Mouse (Mus musculus) neural tube, embryonic 13.5 days (tissue): ENCODE data around the gene Gnmt. TPM values are rescaled to one million over a fixed set of nuclear protein-coding genes. Genes with fewer than 3 reads are reported as not detected.
"Not testable (repeated sequence)": the region's sequence is repeated elsewhere in the genome, so short reads cannot be mapped to it uniquely, and the experiment has no call there.

Experiments
- ATAC-seq: fragments of 200-750 bp; cut with Nextera tagmentation; 2 replicates; pipeline ENCODE4 v1.8.0; 2017; ENCODE audit warnings: low read depth, mild to moderate bottlenecking, moderate TSS enrichment, moderate library complexity
- H3K27ac ChIP-seq: fragments of 300-500 bp; sonication (generic); replicated peaks from 2 replicates; pipeline ENCODE4 v1.5.1; 2015; ENCODE audit warnings: moderate library complexity, mild to moderate bottlenecking, inconsistent platforms
- H3K27me3 ChIP-seq: fragments of 300-500 bp; sonication (generic); 2 replicates; pipeline ENCODE4 v1.6.1; 2015; ENCODE audit warnings: mild to moderate bottlenecking, inconsistent platforms
- H3K36me3 ChIP-seq: fragments of 300-500 bp; sonication (generic); 2 replicates; pipeline ENCODE4 v1.6.1; 2015; ENCODE audit warnings: mild to moderate bottlenecking, inconsistent platforms
- H3K4me1 ChIP-seq: fragments of 300-500 bp; sonication (generic); replicated peaks from 2 replicates; pipeline ENCODE4 v1.6.1; 2015; ENCODE audit warnings: inconsistent platforms
- H3K4me2 ChIP-seq: fragments of 300-500 bp; sonication (generic); 2 replicates; pipeline ENCODE4 v1.6.1; 2015; ENCODE audit warnings: inconsistent platforms, mild to moderate bottlenecking, moderate library complexity
- H3K4me3 ChIP-seq: fragments of 300-500 bp; sonication (generic); 2 replicates; pipeline ENCODE4 v1.5.1; 2015; ENCODE audit warnings: mild to moderate bottlenecking, inconsistent platforms
- H3K9ac ChIP-seq: fragments of 300-500 bp; sonication (generic); 2 replicates; pipeline ENCODE4 v1.6.1; 2015; ENCODE audit warnings: moderate library complexity, mild to moderate bottlenecking, inconsistent platforms
- H3K9me3 ChIP-seq: fragments of 300-500 bp; sonication (generic); 2 replicates; pipeline ENCODE4 v1.6.1; 2016; ENCODE audit warnings: inconsistent platforms
- WGBS: fragments of 180-500 bp; shearing (Covaris S2); methylation state at CpG from one replicate; pipeline ENCODE4 v1.1.7; 2015; 5-methylcytosine and 5-hydroxymethylcytosine counted together
- polyA plus RNA-seq: library from polyadenylated mRNA; unstranded; fragments of >200 nt; fragmentation: Nextera tagmentation; extraction: Ambion mirVana; gene quantifications from 2 replicates; pipeline ENCODE4 v1.2.1, GENCODE M21; 2015

Gene Gnmt
- 1.1 and 1.8 TPM in 2 replicates for polyA plus RNA-seq

DNA sequence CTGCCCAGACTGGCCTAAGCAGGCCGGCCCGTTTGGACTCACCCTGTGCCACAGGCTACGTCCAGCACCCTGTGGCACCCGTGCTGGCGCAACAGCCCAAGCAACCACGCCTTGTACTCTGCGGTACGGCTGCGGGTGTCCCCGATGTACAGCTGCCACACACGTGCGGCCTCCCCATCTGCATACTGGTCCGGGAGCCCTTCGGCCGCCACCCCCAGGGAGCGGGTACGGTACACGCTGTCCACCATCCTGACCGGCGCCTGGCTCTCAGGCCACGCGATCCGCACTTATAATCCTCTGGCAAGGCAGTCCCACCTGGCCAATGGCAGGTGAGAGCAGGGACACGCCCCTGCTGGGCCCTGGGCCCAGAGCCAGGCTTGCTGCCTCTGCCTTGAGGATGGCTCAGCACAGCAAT is at the start of gene Gnmt:
TSS of gene Gnmt (minus strand) at position 265 of the 415 bp plus-strand sequence.
- peaks cover 22% of the 10 kb centered on the region for H3K36me3 ChIP-seq
- peak within 1 kb of the TSS; percentile 21; the same call in 1 of the 2 replicates for H3K4me2 ChIP-seq
- H3K4me1 ChIP-seq, result no peaks in the 10 kb centered on the region; the same call in 1 of the 2 replicates
- H3K9me3 ChIP-seq, result no peaks in the 10 kb centered on the region
- no peak within 1 kb of the TSS for H3K4me3 ChIP-seq
- WGBS, result 24% methylated on average over 24 of the region's 24 CpGs
- H3K9ac ChIP-seq, result peak within 1 kb of the TSS; percentile 51
- H3K27ac ChIP-seq, result no peak within 1 kb of the TSS
- no peak for ATAC-seq
- H3K27me3 ChIP-seq, result peaks cover 19% of the 10 kb centered on the region

DNA sequence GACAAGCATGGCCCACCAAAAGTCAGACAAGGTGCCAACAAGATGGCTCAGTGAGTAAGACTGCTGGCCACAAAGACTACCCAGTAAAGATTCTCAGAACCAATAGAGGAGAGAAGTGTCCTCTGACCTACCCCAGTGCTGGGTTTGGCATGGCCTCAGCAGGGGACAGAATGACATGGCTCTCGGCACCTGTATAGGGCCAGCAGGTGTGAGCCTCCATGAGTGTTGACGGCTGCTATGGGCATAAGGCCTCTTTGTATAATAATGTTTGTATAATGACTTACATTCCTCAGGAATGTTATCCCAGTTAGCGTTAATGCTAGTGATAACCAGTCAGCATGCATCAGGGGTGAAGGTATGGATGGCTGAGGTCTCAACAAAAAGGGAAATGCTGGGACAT is 47.1 kb upstream of the Gnmt start:
- peaks cover 69% of the 10 kb centered on the region for H3K36me3 ChIP-seq
- WGBS, result 89% methylated on average over 3 of the region's 3 CpGs
- no peak overlapping the region for H3K9ac ChIP-seq
- no peak overlapping the region for H3K4me2 ChIP-seq
- no peak overlapping the region for H3K4me3 ChIP-seq
- no peak for ATAC-seq
- H3K4me1 ChIP-seq, result peaks cover 31% of the 10 kb centered on the region
- H3K27me3 ChIP-seq, result no peaks in the 10 kb centered on the region
- no peaks in the 10 kb centered on the region for H3K9me3 ChIP-seq
- H3K27ac ChIP-seq, result no peak overlapping the region

DNA sequence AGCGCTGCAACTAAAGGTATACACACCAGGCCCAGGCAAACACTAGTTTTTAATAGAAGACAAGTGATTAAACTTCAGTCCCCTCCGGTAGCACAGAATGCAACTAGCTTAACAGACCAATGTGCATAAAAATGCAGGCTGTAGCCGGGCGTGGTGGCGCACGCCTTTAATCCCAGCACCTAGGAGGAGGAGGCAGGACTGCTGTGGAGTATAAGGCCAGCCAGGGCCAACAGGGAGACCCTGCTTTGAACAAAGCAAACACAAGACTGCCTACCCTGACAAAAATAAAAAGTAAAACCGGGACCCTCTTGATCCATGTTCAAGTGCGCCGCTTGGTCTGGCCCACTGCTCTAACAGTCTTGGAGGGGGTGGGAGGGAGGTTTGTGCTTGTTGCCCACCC is 46.1 kb upstream of the Gnmt start:
- Histone ChIP-seq H3K9me3 (no peaks in the 10 kb centered on the region), H3K27ac (no peak overlapping the region), H3K27me3 (no peaks in the 10 kb centered on the region), H3K4me3 (no peak overlapping the region), H3K9ac (no peak overlapping the region), H3K4me2 (no peak overlapping the region), H3K4me1 (peaks cover 22% of the 10 kb centered on the region), H3K36me3 (peaks cover 62% of the 10 kb centered on the region)
- 95% methylated on average over 9 of the region's 9 CpGs for WGBS
- no peak for ATAC-seq

DNA sequence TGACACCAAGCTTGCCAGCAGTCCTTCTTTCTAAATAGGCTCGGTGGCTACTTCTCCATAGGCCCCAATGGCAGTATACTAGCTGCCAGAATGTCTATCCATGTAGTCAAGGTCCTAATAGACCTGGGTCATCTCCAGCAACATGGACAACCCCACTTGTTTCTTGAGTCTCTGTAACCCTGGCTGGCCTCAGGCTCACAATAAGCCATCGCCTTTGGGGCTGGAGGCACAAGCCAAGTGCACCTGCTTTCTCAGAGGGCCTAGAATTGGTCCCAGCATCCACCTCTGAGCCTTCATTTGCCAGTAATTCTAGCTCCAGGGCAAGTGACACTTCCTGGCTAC is 45.1 kb upstream of the Gnmt start:
- peak overlapping the region; percentile 80 for H3K4me2 ChIP-seq
- H3K27me3 ChIP-seq, result no peaks in the 10 kb centered on the region
- 43% methylated on average over 2 of the region's 2 CpGs for WGBS
- ATAC-seq, result no peak
- H3K9me3 ChIP-seq, result no peaks in the 10 kb centered on the region
- H3K27ac ChIP-seq, result no peak overlapping the region; the same call in 1 of the 2 replicates
- peaks cover 22% of the 10 kb centered on the region for H3K4me1 ChIP-seq
- H3K4me3 ChIP-seq, result no peak overlapping the region
- peaks cover 52% of the 10 kb centered on the region for H3K36me3 ChIP-seq
- H3K9ac ChIP-seq, result peak overlapping the region; percentile 88; the same call in 1 of the 2 replicates

DNA sequence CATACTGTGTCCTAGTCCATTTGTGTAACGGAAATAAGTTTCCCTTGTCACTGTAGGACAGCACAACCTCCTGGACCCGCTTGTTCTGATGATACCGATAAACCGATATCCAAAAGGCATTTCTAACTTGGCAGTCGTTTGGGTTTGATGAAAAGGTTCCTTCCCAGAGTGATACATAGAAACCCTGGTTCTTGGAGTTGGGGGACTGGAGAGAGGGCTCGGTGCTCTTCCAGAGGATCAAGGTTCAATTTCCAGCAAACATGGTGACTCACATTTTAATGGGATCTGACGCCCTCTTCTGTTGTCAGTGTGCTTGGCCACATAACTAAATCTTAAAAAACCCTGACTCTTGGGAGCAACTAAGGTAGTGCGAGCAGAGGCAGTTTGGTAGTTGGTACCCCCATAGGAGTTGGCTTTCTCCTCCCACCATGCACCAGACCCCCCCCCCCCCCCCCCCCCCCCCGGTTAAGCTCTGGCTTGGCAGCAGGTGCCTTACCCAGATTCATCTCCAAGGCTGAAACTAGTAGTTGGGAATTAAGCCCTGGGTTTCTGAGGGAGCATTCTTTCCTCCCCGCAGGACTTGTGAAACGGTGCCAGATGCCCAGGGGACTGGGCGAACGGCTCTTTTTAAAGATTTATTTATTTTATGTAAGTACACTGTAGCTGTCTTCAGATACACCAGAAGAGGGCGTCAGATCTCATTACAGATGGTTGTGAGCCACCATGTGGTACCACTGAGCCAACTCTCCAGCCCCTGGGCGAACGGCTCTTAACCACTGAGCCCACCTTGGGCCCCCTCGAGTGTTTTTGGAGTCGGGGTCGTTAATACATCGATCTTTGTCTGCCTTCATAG is 44.5 kb upstream of the Gnmt start:
- Histone ChIP-seq H3K27me3 (no peaks in the 10 kb centered on the region), H3K4me2 (peak overlapping the region; percentile 80), H3K9me3 (no peaks in the 10 kb centered on the region), H3K4me3 (peak overlapping the region; percentile 92), H3K27ac (peak overlapping the region; percentile 80; the same call in 1 of the 2 replicates), H3K4me1 (peaks cover 22% of the 10 kb centered on the region), H3K9ac (peak overlapping the region; percentile 88), H3K36me3 (peaks cover 46% of the 10 kb centered on the region)
- ATAC-seq, result no peak
- WGBS, result 9% methylated on average over 19 of the region's 20 CpGs

DNA sequence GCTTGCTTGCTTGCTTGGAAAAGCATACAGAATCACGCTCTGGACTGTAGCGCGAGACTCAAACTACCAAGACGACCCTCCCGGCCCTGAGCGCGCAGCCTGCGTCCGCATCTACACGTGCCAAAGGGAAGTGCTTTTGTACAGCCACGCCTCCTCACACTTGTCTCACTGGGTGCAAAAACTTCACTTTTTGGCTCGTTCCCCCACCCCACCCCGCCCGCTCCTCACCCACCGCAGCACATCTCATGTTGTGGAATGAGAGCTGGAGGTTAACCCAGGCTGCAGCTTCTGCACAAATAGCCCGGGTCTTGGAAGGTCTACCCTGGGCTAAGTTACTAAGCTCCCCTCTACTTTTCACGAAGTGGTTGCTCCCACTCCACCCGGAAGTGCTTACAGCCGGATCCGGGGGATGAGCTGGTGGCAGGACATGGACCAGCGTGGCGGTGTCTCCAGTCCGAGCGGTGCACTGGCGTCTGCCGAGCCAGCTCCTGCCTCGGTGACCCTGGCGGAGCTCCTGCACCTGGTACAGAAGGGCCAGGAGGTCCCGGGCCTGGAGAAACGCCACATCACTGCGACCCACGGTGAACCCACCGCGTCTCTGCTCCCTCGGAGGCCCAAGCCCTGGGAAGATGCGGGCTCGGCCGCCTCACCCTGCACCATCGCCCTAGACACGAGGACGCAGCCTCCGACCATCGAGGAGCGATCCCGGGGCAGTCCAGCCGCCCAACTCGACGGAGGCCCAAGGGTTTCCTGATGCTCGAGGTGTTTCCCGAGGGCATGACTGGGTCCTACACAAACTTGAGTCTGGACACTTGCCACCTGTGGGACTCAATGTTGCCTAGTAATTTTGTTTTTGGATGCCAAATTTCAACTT is 43.7 kb upstream of the Gnmt start, which contains the start of gene 2310039H08Rik:
TSS of gene 2310039H08Rik (plus strand) at position 232 of the 874 bp plus-strand sequence.
- peak within 1 kb of the TSS; percentile 88 for H3K9ac ChIP-seq

DNA sequence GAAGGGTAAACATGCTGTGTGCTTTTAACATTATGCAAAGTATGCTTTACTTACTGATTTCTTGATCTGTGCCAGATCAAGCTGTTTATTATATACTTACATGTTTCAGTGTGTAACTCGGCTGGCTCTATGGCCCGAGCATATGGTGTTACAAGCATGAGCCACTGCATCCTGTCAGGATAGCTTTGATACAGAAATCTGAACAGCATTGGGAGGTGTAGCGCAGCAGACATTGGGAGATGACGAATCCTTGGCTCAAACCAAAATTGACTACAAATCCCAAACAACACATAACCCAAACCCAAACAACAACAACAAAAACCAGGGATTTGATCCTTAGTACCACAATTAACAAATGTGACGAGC is 43.1 kb upstream of the Gnmt start:
- Histone ChIP-seq H3K4me2 (peak overlapping the region; percentile 80), H3K4me1 (peaks cover 22% of the 10 kb centered on the region), H3K27me3 (no peaks in the 10 kb centered on the region), H3K9ac (peak overlapping the region; percentile 88), H3K4me3 (peak overlapping the region; percentile 92), H3K9me3 (no peaks in the 10 kb centered on the region), H3K27ac (peak overlapping the region; percentile 80), H3K36me3 (peaks cover 31% of the 10 kb centered on the region)
- 14% methylated on average over 5 of the region's 5 CpGs for WGBS
- peak; percentile 41 for ATAC-seq

More for the DNA sequence above, 43.7 kb upstream of the Gnmt start, which contains the start of gene 2310039H08Rik:
- no peaks in the 10 kb centered on the region for H3K27me3 ChIP-seq
- H3K4me2 ChIP-seq, result peak within 1 kb of the TSS; percentile 80
- peaks cover 22% of the 10 kb centered on the region for H3K4me1 ChIP-seq
- peak; percentile 93 for ATAC-seq
- H3K4me3 ChIP-seq, result peak within 1 kb of the TSS; percentile 92
- no peaks in the 10 kb centered on the region for H3K9me3 ChIP-seq
- peaks cover 37% of the 10 kb centered on the region for H3K36me3 ChIP-seq
- WGBS, result under 1% methylated on average over 50 of the region's 50 CpGs
- peak within 1 kb of the TSS; percentile 80 for H3K27ac ChIP-seq

DNA sequence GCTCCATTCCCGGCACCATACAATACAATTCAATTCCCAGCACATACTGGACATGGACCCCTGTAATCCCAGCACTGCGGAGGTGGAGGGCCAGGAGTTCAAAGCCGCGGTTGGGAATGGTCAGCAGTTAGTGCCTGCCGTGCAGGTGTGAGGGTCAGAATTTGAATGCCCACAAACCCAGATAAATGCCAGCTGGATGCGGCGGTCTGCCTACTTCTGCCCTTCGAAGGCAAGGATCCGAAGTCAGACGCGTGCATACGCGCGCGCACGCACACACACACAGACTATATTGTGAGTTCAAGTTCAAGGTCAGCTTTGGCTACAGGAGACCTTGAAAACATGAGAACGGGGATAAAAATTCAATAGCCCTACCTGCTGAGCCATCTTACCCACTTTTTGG is 42.6 kb upstream of the Gnmt start:
- Histone ChIP-seq H3K4me1 (peaks cover 22% of the 10 kb centered on the region), H3K9ac (peak overlapping the region; percentile 88), H3K36me3 (peaks cover 27% of the 10 kb centered on the region), H3K27me3 (no peaks in the 10 kb centered on the region), H3K27ac (peak overlapping the region; percentile 80), H3K4me2 (peak overlapping the region; percentile 80), H3K9me3 (no peaks in the 10 kb centered on the region), H3K4me3 (peak overlapping the region; percentile 92)
- no peak for ATAC-seq
- 65% methylated on average over 17 of the region's 17 CpGs for WGBS

DNA sequence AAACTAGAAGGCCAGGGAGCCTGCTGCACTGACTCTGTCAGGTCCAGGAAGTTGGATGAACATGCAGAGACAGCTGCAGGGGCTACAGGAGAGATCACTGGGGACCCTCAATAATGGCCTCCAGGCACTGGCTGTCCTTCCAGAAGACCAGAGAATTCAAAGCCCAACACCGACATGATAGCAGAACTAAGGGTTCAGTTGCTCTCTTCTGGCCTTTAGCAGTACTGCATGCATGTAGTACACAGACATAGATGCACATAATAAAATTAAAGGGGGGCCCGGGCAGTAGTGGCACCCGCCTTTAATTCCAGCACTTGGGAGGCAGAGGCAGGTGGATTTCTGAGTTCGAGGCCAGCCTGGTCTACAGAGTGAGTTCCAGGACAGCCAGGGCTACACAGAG is 42.1 kb upstream of the Gnmt start:
- Histone ChIP-seq H3K9me3 (no peaks in the 10 kb centered on the region), H3K4me3 (no peak overlapping the region), H3K9ac (no peak overlapping the region), H3K27me3 (no peaks in the 10 kb centered on the region), H3K27ac (no peak overlapping the region), H3K36me3 (peaks cover 21% of the 10 kb centered on the region), H3K4me2 (no peak overlapping the region), H3K4me1 (peaks cover 22% of the 10 kb centered on the region)
- ATAC-seq, result no peak
- WGBS, result 89% methylated on average over 4 of the region's 4 CpGs

DNA sequence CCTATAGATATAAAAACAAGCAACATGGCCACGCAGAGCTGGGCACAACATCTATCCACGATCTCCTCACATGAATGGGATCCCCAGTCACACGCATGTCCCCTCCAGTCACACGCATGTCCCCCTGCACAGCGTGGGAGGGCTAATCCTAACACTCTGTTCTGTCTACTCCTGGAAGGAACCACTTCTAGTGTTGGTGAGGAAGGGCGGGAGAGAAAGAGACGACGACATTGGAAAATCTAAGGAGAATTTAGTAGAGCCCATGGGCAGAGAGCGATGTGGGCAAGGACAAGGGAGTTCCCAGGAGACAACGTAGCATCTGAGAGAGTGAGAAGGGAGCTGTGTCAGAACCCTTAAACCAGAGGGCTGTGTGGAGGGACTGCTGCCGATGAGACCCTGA is 41.6 kb upstream of the Gnmt start:
- WGBS, result 91% methylated on average over 11 of the region's 11 CpGs
- no peak for ATAC-seq

DNA sequence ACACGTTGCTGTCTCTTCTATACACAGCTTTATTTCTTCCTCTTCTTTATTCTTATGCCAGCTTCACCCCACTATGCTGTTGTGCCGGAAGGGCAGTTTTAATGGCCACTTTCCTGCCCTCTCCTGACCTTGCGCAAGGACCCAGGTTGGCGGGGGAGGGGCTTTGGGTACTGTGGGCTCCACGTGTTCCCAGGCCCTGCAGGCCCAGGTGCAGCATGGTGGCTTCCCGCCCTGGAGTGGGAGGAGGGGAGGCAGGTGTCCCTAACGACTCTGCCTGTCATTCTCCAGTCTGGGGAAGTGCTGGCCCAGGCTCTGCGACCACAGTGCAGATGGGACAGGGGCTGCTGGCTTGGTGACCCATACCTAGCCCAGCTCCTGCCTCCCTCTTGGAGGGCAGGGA is 38.9 kb upstream of the Gnmt start:
- Histone ChIP-seq H3K36me3 (no peaks in the 10 kb centered on the region), H3K4me2 (no peak overlapping the region), H3K27ac (no peak overlapping the region), H3K4me3 (no peak overlapping the region), H3K9me3 (no peaks in the 10 kb centered on the region), H3K27me3 (no peaks in the 10 kb centered on the region), H3K9ac (no peak overlapping the region), H3K4me1 (peaks cover 8% of the 10 kb centered on the region)
- ATAC-seq, result no peak
- WGBS, result 44% methylated on average over 8 of the region's 8 CpGs

More for the DNA sequence above, 41.6 kb upstream of the Gnmt start:
- Histone ChIP-seq H3K4me3 (no peak overlapping the region), H3K9ac (no peak overlapping the region), H3K27ac (no peak overlapping the region), H3K4me1 (peaks cover 22% of the 10 kb centered on the region), H3K9me3 (no peaks in the 10 kb centered on the region), H3K4me2 (no peak overlapping the region), H3K27me3 (no peaks in the 10 kb centered on the region), H3K36me3 (peaks cover 16% of the 10 kb centered on the region)

DNA sequence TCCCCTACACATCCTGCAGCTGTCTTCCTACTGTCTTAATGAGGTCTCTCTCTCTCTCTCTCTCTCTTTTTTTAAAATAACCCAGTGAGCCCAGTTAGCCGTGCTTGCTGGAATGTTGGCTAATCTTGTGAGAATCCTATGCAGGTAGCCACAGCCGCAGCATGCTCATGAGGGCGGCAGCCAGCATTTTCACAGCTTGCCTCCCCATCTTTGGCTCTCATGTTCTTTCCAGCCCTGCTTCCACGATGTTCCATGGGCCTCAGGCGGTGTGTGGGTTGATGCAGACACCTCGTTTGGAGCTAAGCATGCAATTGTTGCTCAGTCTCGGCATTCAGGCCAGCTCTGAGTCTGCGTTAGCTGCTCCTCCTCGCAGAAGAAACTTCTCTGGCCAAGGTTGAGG is 35.9 kb upstream of the Gnmt start:
- H3K9me3 ChIP-seq, H3K27ac ChIP-seq, ATAC-seq, H3K27me3 ChIP-seq, H3K4me2 ChIP-seq, H3K36me3 ChIP-seq, H3K4me3 ChIP-seq, H3K4me1 ChIP-seq, H3K9ac ChIP-seq: not testable (repeated sequence)
- WGBS, result 75% methylated on average over 9 of the region's 9 CpGs
